22 mouse cellular contexts compared by ENCODE assay signal in genomic region chr13:64424347-64424746, GRCm38 (mm10). TPM values are rescaled to one million over a fixed set of nuclear protein-coding genes. Genes with fewer than 3 reads are reported as not detected.
DNase-seq lines count a peak whose midpoint lies in the region; ATAC-seq and TF ChIP-seq lines count a peak whose summit lies in the region.
"Had no signal": no experiment of that assay in that cellular context is flagged by ENCODE, and none has a peak within 500 bp of the region (broad histone marks: within the 10 kb centered on the region; RNA-seq: fewer than 3 reads in every experiment).

No protein-coding gene starts in this region.

- H3K27ac ChIP-seq in liver, adult 2 months (replicated peaks; ENCODE audit: insufficient read depth, low read depth, low read length), result no peak overlapping the region

- H3K9ac ChIP-seq in liver, adult 2 months (ENCODE audit: low read depth, low read length), result no peak overlapping the region

- ATAC-seq in megakaryocyte-erythroid progenitor cell, adult 5-6 weeks (replicated peaks; ENCODE audit: low FRiP score, low TSS enrichment, poor library complexity, severe bottlenecking), result peak; percentile 65; the same call in 1 of the 2 replicates
- ATAC-seq: activated CD4-positive, CD25-positive, alpha-beta regulatory T cell, adult 4 months; CD4-positive, CD25-positive, alpha-beta regulatory T cell, adult 4 months; Patski had no signal

- no peaks in the 10 kb centered on the region for H3K27me3 ChIP-seq in liver, adult 2 months (ENCODE audit: control insufficient read depth, insufficient read depth, low read length)
- H3K27me3 ChIP-seq: CH12.LX, Patski had no signal

- no peaks in the 10 kb centered on the region for H3K36me3 ChIP-seq in liver, adult 2 months (ENCODE audit: control insufficient read depth, insufficient read depth, low read length)
- H3K36me3 ChIP-seq: G1E had no signal

- peaks cover 2% of the 10 kb centered on the region; the same call in 1 of the 2 replicates for H3K4me1 ChIP-seq in liver, adult 2 months (ENCODE audit: control insufficient read depth, insufficient read depth, low read length)

- peak; percentile 60 for DNase-seq in liver, adult 2 months (ENCODE audit: extremely low read depth, low read depth, low spot score)
- no peak for DNase-seq in liver
- peak; percentile 56 for DNase-seq in adipocyte (ENCODE audit: low spot score)
- DNase-seq in layer of hippocampus, postnatal 14 days (ENCODE audit: low spot score in 2 of 2), result no peak
- DNase-seq in frontal cortex, postnatal 25 days (ENCODE audit: low spot score in 2 of 2), result no peak
- DNase-seq: adrenal gland, adult 2 months; adrenal gland, adult 8-10 months; adrenal gland, postnatal 10 days; adrenal gland, postnatal 14 days; adrenal gland, postnatal 25 days; adrenal gland, postnatal 36 days; B cell, adult 2 months; cerebellum, adult 11 months; cerebellum, adult 11-12 months; cerebellum, adult 18-20 months; cerebellum, adult 2 months had no signal

- H3K79me2 ChIP-seq in liver, adult 2 months (ENCODE audit: control insufficient read depth, insufficient read depth, low read length), result no peaks in the 10 kb centered on the region

- no peak for TF ChIP-seq POLR2A in liver, adult 2 months (IDR thresholded peaks at IDR 0.05; ENCODE audit: extremely low read depth, insufficient read depth, low read length)

- no peak for TF ChIP-seq CTCF in liver, adult 2 months (IDR thresholded peaks at IDR 0.05; ENCODE audit: low read depth, low read length)

- H3K4me3 ChIP-seq in liver, adult 2 months (ENCODE audit: insufficient read depth, low read depth, low read length), result no peak overlapping the region

- 31% methylated on average over 3 of the region's 3 CpGs for WGBS in liver, adult 2 months

RNA-seq across cellular contexts. Expression of gene Cdk20, which starts 7.8 kb away (rescaled TPM):
- 4.0 and 5.6 TPM in 2 replicates for total RNA-seq in liver, adult 2 months (2014; rRNA removed)
- 11.8 and 15.7 TPM in 2 replicates for polyA plus RNA-seq in liver, adult 2 months (2012; rRNA removed)
- 3.7 and 4.4 TPM in 2 replicates for total RNA-seq in megakaryocyte-erythroid progenitor cell, adult 5-6 weeks (2014; fragmentation: Nextera tagmentation)
- total RNA-seq in megakaryocyte-erythroid progenitor cell, adult 5-6 weeks (2017), result 2.9 and 6.8 TPM in 2 replicates
- total RNA-seq in layer of hippocampus, postnatal 14 days (2021), result 10 to 100 TPM in 1 of 2 experiments, 1 to 10 TPM in 1; 8.5 to 11.2 TPM

RNA-seq across cellular contexts. Expression of gene Ctsl, which starts 53.7 kb away (rescaled TPM):
- 624 and 654 TPM in 2 replicates for total RNA-seq in liver, adult 2 months (2014; rRNA removed)
- 252 and 300 TPM in 2 replicates for polyA plus RNA-seq in liver, adult 2 months (2012; rRNA removed)
- 16.2 and 27.8 TPM in 2 replicates for total RNA-seq in megakaryocyte-erythroid progenitor cell, adult 5-6 weeks (2014; fragmentation: Nextera tagmentation)
- 53.0 and 118 TPM in 2 replicates for total RNA-seq in megakaryocyte-erythroid progenitor cell, adult 5-6 weeks (2017)
- total RNA-seq in layer of hippocampus, postnatal 14 days (2021), result 100 to 1,000 TPM; 161 to 178 TPM

Comparison
In these comparisons a context has a peak if more than half of its experiments do, and no peak if none do; other contexts are left out.
1. DNase-seq: peak in liver, adult 2 months (single experiment) and adipocyte (single experiment); none in liver (single experiment), layer of hippocampus, postnatal 14 days (0 of 2) and frontal cortex, postnatal 25 days (0 of 2).